Mouse (Mus musculus) liver, embryonic 16.5 days (tissue): ENCODE data around the gene Atp8a2. TPM values are rescaled to one million over a fixed set of nuclear protein-coding genes. Genes with fewer than 3 reads are reported as not detected.

ENCODE experiments used
- ATAC-seq: fragments of 200-750 bp; cut with Nextera tagmentation; 2 replicates; pipeline ENCODE4 v1.8.0; 2017; ENCODE audit warnings: low read depth, mild to moderate bottlenecking, moderate number of reproducible peaks, moderate library complexity
- H3K27ac ChIP-seq: fragments of 300-500 bp; sonication (generic); 2 replicates; pipeline ENCODE4 v1.5.1; 2014; ENCODE audit warnings: mild to moderate bottlenecking, low read length
- H3K27me3 ChIP-seq: fragments of 300-500 bp; sonication (generic); 2 replicates; pipeline ENCODE4 v1.6.1; 2014; ENCODE audit warnings: low read depth, low read length, mixed read lengths; ENCODE audit not compliant: control insufficient read depth, insufficient read depth
- H3K36me3 ChIP-seq: fragments of 300-500 bp; sonication (generic); 2 replicates; pipeline ENCODE4 v1.6.1; 2014; ENCODE audit warnings: mild to moderate bottlenecking; ENCODE audit not compliant: control insufficient read depth, insufficient read depth
- H3K4me1 ChIP-seq: fragments of 300-500 bp; sonication (generic); 2 replicates; pipeline ENCODE4 v1.6.1; 2014; ENCODE audit warnings: low read depth, low read length, mixed read lengths; ENCODE audit not compliant: control insufficient read depth
- H3K4me2 ChIP-seq: fragments of 300-500 bp; sonication (generic); 2 replicates; pipeline ENCODE4 v1.6.1; 2014; ENCODE audit warnings: low read depth, low read length, mixed read lengths
- H3K4me3 ChIP-seq: fragments of 300-500 bp; sonication (generic); 2 replicates; pipeline ENCODE4 v1.5.1; 2014; ENCODE audit warnings: low read depth, mild to moderate bottlenecking, low read length
- H3K9ac ChIP-seq: fragments of 300-500 bp; sonication (generic); 2 replicates; pipeline ENCODE4 v1.6.1; 2014; ENCODE audit warnings: low read depth, low read length
- H3K9me3 ChIP-seq: fragments of 300-500 bp; sonication (generic); replicated peaks from 2 replicates; pipeline ENCODE4 v1.6.1; 2016; ENCODE audit warnings: low read length; ENCODE audit not compliant: control insufficient read depth
- WGBS: fragments of 180-500 bp; shearing (Covaris S2); extraction: QIAGEN DNeasy Blood & Tissue Kit; methylation state at CpG from one replicate; pipeline ENCODE4 v1.1.7; 2014; ENCODE audit not compliant: insufficient replicate concordance; 5-methylcytosine and 5-hydroxymethylcytosine counted together
- polyA plus RNA-seq: library from polyadenylated mRNA; unstranded; fragments of >200 nt; fragmentation: Nextera tagmentation; extraction: Ambion mirVana; gene quantifications from 2 replicates; pipeline ENCODE4 v1.2.1, GENCODE M21; 2015

Atp8a2 gene
- polyA plus RNA-seq, 1 experiment from 2014 or later: 5.3 TPM

- Histone ChIP-seq H3K36me3 (no peaks in the 10 kb centered on the region), H3K27me3 (no peaks in the 10 kb centered on the region), H3K9ac (no peak overlapping the region), H3K9me3 (no peaks in the 10 kb centered on the region), H3K4me2 (no peak overlapping the region), H3K4me3 (no peak overlapping the region), H3K27ac (no peak overlapping the region), H3K4me1 (no peaks in the 10 kb centered on the region)
- no peak for ATAC-seq
- WGBS: 66% methylated on average over 4 of the region's 4 CpGs
Measured at GRCm38 (mm10) chr14:60135801-60136200, 61.2 kb downstream of the Atp8a2 start.

DNA sequence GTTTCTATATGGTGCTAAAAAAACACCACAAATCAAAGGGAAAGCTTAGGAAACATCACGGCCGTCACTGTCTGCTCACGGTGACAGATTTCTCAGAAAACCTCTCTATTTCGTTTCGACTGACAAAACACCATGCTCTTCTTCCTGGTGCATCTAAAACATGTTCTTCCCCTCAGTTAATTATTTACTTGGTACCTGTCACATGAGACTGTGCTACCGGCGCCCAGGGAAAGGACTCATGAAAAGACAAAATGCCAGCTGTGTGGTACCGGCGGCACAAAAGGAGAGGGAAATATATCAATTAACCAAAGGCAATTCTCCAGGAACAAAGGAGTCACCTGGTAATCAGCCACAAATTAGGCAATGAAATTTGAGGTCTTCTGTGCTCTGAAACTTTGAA lies 62.3 kb downstream of the Atp8a2 start:
- no peak for ATAC-seq

GRCm38 (mm10) chr14:60131196-60131876 lies 65.6 kb downstream of the Atp8a2 start:
- H3K9me3 ChIP-seq: no peaks in the 10 kb centered on the region
- no peak overlapping the region for H3K9ac ChIP-seq
- no peaks in the 10 kb centered on the region for H3K27me3 ChIP-seq
- no peaks in the 10 kb centered on the region for H3K36me3 ChIP-seq
- no peak overlapping the region for H3K4me3 ChIP-seq
- H3K27ac ChIP-seq: no peak overlapping the region
- H3K4me1 ChIP-seq: no peaks in the 10 kb centered on the region
- no peak overlapping the region for H3K4me2 ChIP-seq
- no peak for ATAC-seq
- WGBS: 42% methylated on average over 9 of the region's 9 CpGs

More for the DNA sequence above, 62.3 kb downstream of the Atp8a2 start:
- Histone ChIP-seq H3K4me2 (0 out of 2 replicates have a peak overlapping the region, but pooled peaks have one; percentile 4), H3K27ac (no peak overlapping the region), H3K4me1 (no peaks in the 10 kb centered on the region), H3K9me3 (no peaks in the 10 kb centered on the region), H3K36me3 (no peaks in the 10 kb centered on the region), H3K9ac (no peak overlapping the region), H3K4me3 (no peak overlapping the region), H3K27me3 (no peaks in the 10 kb centered on the region)
- WGBS: 72% methylated on average over 9 of the region's 9 CpGs

DNA sequence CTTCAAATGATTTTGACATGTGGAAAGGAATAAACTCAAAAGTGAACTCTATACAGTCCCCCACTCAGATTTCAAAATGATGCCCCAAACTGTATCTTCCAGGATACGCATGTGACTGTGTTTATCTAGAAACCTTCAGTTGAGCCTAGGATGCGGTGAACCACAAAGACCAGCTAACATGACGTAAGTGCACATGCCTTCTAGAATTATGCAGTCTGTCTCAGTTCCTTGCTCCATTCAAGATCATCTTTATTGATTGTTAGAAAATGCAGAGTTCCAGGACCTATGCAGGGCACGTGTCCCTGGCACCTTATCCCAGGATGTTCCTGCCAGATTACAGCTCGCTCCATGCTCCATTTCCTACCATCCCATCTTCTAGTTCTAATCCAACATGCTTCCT lies 67.4 kb downstream of the Atp8a2 start:
- no peak overlapping the region for H3K4me3 ChIP-seq
- no peak overlapping the region for H3K4me2 ChIP-seq
- H3K36me3 ChIP-seq: no peaks in the 10 kb centered on the region
- H3K27ac ChIP-seq: no peak overlapping the region
- no peaks in the 10 kb centered on the region for H3K27me3 ChIP-seq
- no peak overlapping the region for H3K9ac ChIP-seq
- ATAC-seq: no peak
- WGBS: 26% methylated on average over 5 of the region's 5 CpGs
- no peaks in the 10 kb centered on the region for H3K9me3 ChIP-seq
- H3K4me1 ChIP-seq: no peaks in the 10 kb centered on the region

- H3K27me3 ChIP-seq: no peaks in the 10 kb centered on the region
- H3K36me3 ChIP-seq: no peaks in the 10 kb centered on the region
- 65% methylated on average over 9 of the region's 9 CpGs for WGBS
- no peak overlapping the region for H3K9ac ChIP-seq
- no peak overlapping the region for H3K27ac ChIP-seq
- no peaks in the 10 kb centered on the region for H3K9me3 ChIP-seq
- no peak overlapping the region for H3K4me3 ChIP-seq
- H3K4me1 ChIP-seq: no peaks in the 10 kb centered on the region
- ATAC-seq: no peak
- no peak overlapping the region for H3K4me2 ChIP-seq
Measured at GRCm38 (mm10) chr14:60125202-60125601, 71.8 kb downstream of the Atp8a2 start.

DNA sequence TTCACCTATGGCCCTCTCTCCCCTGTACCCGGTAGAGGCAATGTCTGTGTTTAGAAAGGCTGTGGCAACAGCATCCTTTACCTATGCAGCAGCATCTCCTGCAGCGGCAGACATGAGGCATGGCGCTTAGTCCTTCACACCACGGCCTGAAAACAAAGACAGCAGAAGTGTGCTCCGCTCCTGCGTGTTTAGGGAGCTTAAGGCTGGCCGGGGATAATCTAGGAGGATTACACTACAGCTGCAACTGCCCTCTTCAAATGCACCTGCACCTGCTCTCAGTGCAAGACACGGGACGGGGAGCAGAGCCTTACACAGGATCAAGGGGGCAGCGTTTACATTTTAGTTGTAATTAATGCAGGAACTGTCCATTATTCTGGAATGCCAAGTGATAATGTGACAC lies 75.4 kb downstream of the Atp8a2 start:
- 58% methylated on average over 10 of the region's 10 CpGs for WGBS
- no peak for ATAC-seq
- H3K27me3 ChIP-seq: no peaks in the 10 kb centered on the region
- H3K9me3 ChIP-seq: no peaks in the 10 kb centered on the region
- no peak overlapping the region for H3K4me3 ChIP-seq
- no peaks in the 10 kb centered on the region for H3K36me3 ChIP-seq
- no peak overlapping the region for H3K27ac ChIP-seq
- H3K9ac ChIP-seq: no peak overlapping the region
- H3K4me1 ChIP-seq: no peaks in the 10 kb centered on the region
- no peak overlapping the region for H3K4me2 ChIP-seq

- no peak overlapping the region for H3K4me2 ChIP-seq
- H3K27me3 ChIP-seq: no peaks in the 10 kb centered on the region
- no peak for ATAC-seq
- H3K4me1 ChIP-seq: no peaks in the 10 kb centered on the region
- no peaks in the 10 kb centered on the region for H3K9me3 ChIP-seq
- no peak overlapping the region for H3K27ac ChIP-seq
- 21% methylated on average over 9 of the region's 9 CpGs for WGBS
- no peak overlapping the region for H3K9ac ChIP-seq
- no peaks in the 10 kb centered on the region for H3K36me3 ChIP-seq
- no peak overlapping the region for H3K4me3 ChIP-seq
Measured at GRCm38 (mm10) chr14:60117792-60118585, 79.0 kb downstream of the Atp8a2 start.

DNA sequence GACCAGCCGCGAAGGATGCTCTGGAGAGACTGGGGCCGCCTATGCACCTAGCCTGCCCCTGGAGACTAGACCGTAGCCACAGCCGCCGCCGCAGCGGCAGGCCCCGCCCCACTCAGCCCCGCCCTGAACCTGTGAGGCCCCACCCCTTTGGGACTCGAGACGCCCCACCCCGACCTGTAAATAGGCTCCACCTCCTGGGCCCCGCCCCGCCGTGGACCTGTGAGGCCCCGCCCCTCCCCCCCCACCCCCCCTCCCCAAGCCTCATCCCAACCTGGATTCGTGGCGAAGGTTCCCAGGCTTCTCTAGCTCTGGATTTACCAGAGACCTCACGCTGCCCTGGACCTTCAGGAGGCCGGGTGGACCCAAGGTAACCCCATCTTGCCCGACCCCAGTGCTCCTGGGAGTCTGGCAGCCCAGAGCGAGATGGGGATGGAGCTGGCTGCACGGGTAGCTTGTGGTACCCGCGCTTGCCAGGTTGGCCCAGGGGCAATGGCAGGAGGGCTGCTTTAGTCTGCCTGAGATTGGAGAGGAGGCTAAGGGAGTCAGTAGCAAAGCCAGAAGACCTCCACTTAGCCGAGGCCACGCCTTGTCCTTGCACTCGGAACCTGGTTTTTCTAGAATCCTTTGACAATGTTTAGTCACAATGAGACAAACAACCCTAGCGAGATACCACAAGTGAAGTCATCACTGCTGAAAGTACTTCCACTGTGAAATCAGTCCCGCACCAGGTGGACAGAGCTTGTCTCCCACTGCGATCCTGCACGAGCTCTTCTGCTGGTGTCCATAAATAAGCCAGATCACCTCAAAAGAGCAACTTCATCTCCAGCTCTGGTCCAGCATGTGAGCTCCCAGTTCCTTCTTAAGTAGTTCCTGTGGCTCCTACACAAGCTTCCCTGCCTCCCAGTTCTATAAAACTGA lies 109.9 kb downstream of the Atp8a2 start:
- H3K27ac ChIP-seq: no peak overlapping the region
- peak overlapping the region; percentile 22; the same call in 1 of the 2 replicates for H3K4me3 ChIP-seq
- no peaks in the 10 kb centered on the region for H3K4me1 ChIP-seq
- ATAC-seq: peak; percentile 66
- no peaks in the 10 kb centered on the region for H3K9me3 ChIP-seq
- no peaks in the 10 kb centered on the region for H3K36me3 ChIP-seq
- no peak overlapping the region for H3K9ac ChIP-seq
- peak overlapping the region; percentile 43 for H3K4me2 ChIP-seq
- 14% methylated on average over 29 of the region's 33 CpGs for WGBS
- H3K27me3 ChIP-seq: no peaks in the 10 kb centered on the region
